Mouse (Mus musculus) Muller cell, postnatal 12 days (primary cell): ENCODE results near the gene Gm7792.
"Not testable (repeated sequence)": the region's sequence is repeated elsewhere in the genome, so short reads cannot be mapped to it uniquely, and the experiment has no call there.

Experiments used
- DNase-seq: peaks from one replicate; pipeline ENCODE4 v3.0.0-alpha.2; 2015; ENCODE audit errors: inconsistent ontology term

Gm7792 gene

GRCm38 (mm10) chr5:93843476-93843875 is at the start of gene Gm7792:
Gene Gm7792 (plus strand): TSS chr5:93843776.
- DNase-seq, result not testable (repeated sequence)
